Mouse (Mus musculus) forebrain, embryonic 10.5 days (tissue): Measurements from ENCODE around the gene Sez6l. TPM values are rescaled to one million over a fixed set of nuclear protein-coding genes. Genes with fewer than 3 reads are reported as not detected.
A peak's percentile ranks its signal among the peaks of the same experiment; 100 is the strongest.

Experiments
- DNase-seq: peaks from one replicate; pipeline ENCODE4 v3.0.0-alpha.2; 2017; ENCODE audit warnings: low spot score; ENCODE audit errors: extremely low spot score
- H3K27ac ChIP-seq: fragments of 300-500 bp; sonication (generic); 2 replicates; pipeline ENCODE4 v1.5.1; 2016; ENCODE audit warnings: mild to moderate bottlenecking
- H3K27me3 ChIP-seq: fragments of 300-500 bp; sonication (generic); 2 replicates; pipeline ENCODE4 v1.6.1; 2016; ENCODE audit warnings: mild to moderate bottlenecking; ENCODE audit not compliant: poor library complexity, severe bottlenecking
- H3K36me3 ChIP-seq: fragments of 300-500 bp; sonication (generic); replicated peaks from 2 replicates; pipeline ENCODE4 v1.6.1; 2016; ENCODE audit warnings: mild to moderate bottlenecking, moderate library complexity
- H3K4me1 ChIP-seq: fragments of 300-500 bp; sonication (generic); 2 replicates; pipeline ENCODE4 v1.6.1; 2016
- H3K4me3 ChIP-seq: fragments of 300-500 bp; sonication (generic); 2 replicates; pipeline ENCODE4 v1.5.1; 2016; ENCODE audit warnings: mild to moderate bottlenecking, moderate library complexity
- H3K9me3 ChIP-seq: fragments of 300-500 bp; sonication (generic); 2 replicates; pipeline ENCODE4 v1.6.1; 2016; ENCODE audit warnings: mild to moderate bottlenecking, moderate library complexity
- WGBS: fragments of 180-500 bp; shearing (Covaris S2); methylation state at CpG from one replicate; pipeline ENCODE4 v1.1.7; 2016; 5-methylcytosine and 5-hydroxymethylcytosine counted together
- polyA plus RNA-seq: library from polyadenylated mRNA; unstranded; fragments of >200 nt; fragmentation: Nextera tagmentation; extraction: Ambion mirVana; gene quantifications from 2 replicates; pipeline ENCODE4 v1.2.1, GENCODE M21; 2016

The Sez6l gene
- 0.65 and 1.4 TPM in 2 replicates for polyA plus RNA-seq

DNA sequence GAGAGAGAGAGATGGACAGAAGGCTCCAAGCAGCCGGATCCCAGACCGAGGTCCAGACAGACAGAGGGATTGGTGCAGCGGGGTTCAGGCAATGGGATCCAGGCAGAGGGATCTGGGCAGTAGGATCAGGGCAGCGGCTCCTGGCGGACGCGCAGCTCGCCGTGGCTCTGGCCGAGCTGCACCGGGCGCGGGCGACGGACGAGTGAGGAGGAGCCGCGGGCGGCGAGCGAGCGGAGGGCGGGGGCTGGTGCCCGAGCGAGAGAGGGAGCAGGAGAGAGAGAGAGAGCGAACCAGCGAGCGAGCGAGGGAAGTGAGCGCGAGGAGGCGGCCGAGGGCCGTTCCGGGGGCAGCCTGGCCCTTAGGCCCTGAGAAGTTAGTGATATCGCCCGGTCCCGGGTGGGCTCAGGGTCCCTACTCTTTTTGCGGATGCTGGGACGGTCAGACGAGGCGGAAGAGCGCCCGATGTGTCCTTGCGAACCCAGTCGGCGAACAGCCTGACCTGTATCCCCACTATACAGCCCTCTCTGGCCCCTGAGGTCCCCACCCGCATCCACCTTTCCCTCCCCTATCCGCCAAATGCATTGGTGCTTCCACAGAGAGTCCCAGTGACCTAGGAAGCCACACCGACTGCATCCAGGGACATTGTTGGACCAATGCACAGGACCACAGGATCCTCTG lies at the start of gene Sez6l:
Gene Sez6l (minus strand): TSS at position 193 of the 678 bp plus-strand sequence.
- no peaks in the 10 kb centered on the region for H3K36me3 ChIP-seq
- H3K4me3 ChIP-seq = peak within 1 kb of the TSS; percentile 57
- peaks cover 100% of the 10 kb centered on the region for H3K27me3 ChIP-seq
- 0% methylated on average over 45 of the region's 50 CpGs for WGBS
- peak within 1 kb of the TSS; percentile 75 for H3K27ac ChIP-seq
- DNase-seq = peak; percentile 63
- peaks cover 50% of the 10 kb centered on the region for H3K4me1 ChIP-seq
- H3K9me3 ChIP-seq = no peaks in the 10 kb centered on the region

- Histone ChIP-seq H3K4me3 (peak overlapping the region; percentile 32; the same call in 1 of the 2 replicates), H3K27ac (peak overlapping the region; percentile 65), H3K4me1 (peaks cover 64% of the 10 kb centered on the region), H3K9me3 (no peaks in the 10 kb centered on the region), H3K27me3 (peaks cover 78% of the 10 kb centered on the region), H3K36me3 (no peaks in the 10 kb centered on the region)
- 44% methylated on average over 31 of the region's 31 CpGs for WGBS
- DNase-seq = no peak
Observed at GRCm38 (mm10) chr5:112625555-112626160, 48.7 kb upstream of the Sez6l start.

GRCm38 (mm10) chr5:112622946-112623345 lies 46.0 kb upstream of the Sez6l start:
- DNase-seq = no peak
- Histone ChIP-seq H3K27ac (peak overlapping the region; percentile 51; the same call in 1 of the 2 replicates), H3K9me3 (0 out of 2 replicates have a peak, but pooled peaks cover 4% of the 10 kb centered on the region), H3K4me1 (peaks cover 52% of the 10 kb centered on the region), H3K27me3 (peaks cover 94% of the 10 kb centered on the region), H3K36me3 (no peaks in the 10 kb centered on the region), H3K4me3 (no peak overlapping the region)
- WGBS = 29% methylated on average over 2 of the region's 2 CpGs

DNA sequence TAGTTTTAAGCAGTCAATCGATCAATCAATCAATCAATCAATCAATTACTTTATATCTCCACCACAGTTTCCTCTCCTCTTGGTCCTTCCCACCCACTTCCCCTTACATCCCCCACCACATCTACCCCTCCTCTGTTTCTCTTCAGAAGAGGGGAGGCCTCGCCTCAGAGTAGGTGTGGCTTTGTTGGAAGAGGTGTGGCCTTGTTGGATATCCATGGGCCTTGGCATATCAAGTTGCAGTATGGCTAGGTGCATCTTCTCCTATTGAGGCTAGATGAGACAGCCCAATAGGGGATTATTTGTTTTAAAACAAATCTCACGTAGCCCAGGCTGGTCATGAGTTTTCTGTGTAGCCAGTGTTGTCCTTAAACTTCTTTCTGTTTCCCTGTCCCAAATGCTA lies 43.3 kb upstream of the Sez6l start:
- Histone ChIP-seq H3K4me3 (no peak overlapping the region), H3K36me3 (no peaks in the 10 kb centered on the region), H3K9me3 (0 out of 2 replicates have a peak, but pooled peaks cover 4% of the 10 kb centered on the region), H3K27me3 (peaks cover 93% of the 10 kb centered on the region), H3K27ac (no peak overlapping the region), H3K4me1 (peaks cover 42% of the 10 kb centered on the region)
- no peak for DNase-seq
- 64% methylated on average over 3 of the region's 3 CpGs for WGBS

DNA sequence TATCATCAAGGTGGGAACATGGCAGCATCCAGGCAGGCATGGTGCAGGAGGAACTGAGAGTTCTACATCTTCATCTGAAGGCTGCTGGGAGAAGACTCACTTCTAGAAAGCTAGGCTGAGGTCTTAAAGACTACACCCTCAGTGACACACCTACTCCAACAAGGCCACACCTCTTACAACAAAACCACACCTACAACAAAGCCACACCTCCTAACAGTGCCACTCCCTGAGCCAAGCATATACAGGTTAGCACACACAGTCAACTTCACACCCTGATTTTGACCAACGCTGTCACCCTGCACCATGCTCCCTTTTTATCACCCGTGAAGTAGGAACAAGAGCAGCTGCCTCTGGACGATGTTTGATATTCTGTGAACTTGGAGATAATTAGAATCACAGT lies 42.4 kb upstream of the Sez6l start:
- H3K27ac ChIP-seq = no peak overlapping the region
- no peak for DNase-seq
- no peaks in the 10 kb centered on the region for H3K36me3 ChIP-seq
- 95% methylated on average over 3 of the region's 3 CpGs for WGBS
- peaks cover 93% of the 10 kb centered on the region for H3K27me3 ChIP-seq
- peaks cover 40% of the 10 kb centered on the region for H3K4me1 ChIP-seq
- 0 out of 2 replicates have a peak, but pooled peaks cover 4% of the 10 kb centered on the region for H3K9me3 ChIP-seq
- H3K4me3 ChIP-seq = no peak overlapping the region

- no peak for DNase-seq
- H3K27ac ChIP-seq = no peak overlapping the region
- H3K9me3 ChIP-seq = 0 out of 2 replicates have a peak, but pooled peaks cover 4% of the 10 kb centered on the region
- H3K4me3 ChIP-seq = no peak overlapping the region
- 86% methylated on average over 16 of the region's 16 CpGs for WGBS
- peaks cover 89% of the 10 kb centered on the region for H3K27me3 ChIP-seq
- H3K4me1 ChIP-seq = peaks cover 26% of the 10 kb centered on the region
- H3K36me3 ChIP-seq = no peaks in the 10 kb centered on the region
Observed at GRCm38 (mm10) chr5:112617602-112618247, 40.7 kb upstream of the Sez6l start.

DNA sequence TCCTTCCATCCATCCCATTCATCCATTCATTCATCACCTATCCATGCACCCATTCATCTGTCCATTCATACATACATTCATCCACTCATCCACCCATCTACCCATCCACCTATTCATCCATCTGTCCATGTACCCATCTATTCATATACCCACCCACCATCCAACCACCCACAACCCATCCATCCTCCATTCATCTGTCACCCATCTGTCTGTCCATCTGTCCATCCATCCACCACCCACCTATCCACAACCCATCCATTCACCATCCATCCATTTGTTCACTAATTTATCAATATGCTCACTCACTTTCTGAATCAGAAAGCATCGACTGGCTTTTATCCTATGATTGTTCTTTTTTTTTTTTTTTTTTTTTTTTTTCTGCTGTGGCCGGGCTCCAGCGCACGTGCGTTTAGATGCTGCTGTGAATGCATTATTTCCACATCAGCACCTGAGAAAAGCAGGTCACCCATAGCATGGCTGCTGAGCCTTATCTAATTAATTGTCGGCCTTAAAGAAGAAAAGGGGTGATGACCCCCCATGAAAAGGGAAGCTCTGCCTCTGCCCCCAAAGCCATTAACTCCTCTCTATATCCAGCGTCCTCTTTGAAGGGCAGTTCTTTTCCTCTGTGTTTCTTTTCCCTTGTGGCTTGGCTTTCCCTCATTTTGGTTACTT lies 39.1 kb upstream of the Sez6l start:
- 0 out of 2 replicates have a peak, but pooled peaks cover 4% of the 10 kb centered on the region for H3K9me3 ChIP-seq
- no peaks in the 10 kb centered on the region for H3K36me3 ChIP-seq
- H3K4me1 ChIP-seq = peaks cover 18% of the 10 kb centered on the region
- 39% methylated on average over 7 of the region's 7 CpGs for WGBS
- no peak overlapping the region for H3K4me3 ChIP-seq
- H3K27me3 ChIP-seq = peaks cover 83% of the 10 kb centered on the region
- no peak overlapping the region for H3K27ac ChIP-seq
- no peak for DNase-seq

DNA sequence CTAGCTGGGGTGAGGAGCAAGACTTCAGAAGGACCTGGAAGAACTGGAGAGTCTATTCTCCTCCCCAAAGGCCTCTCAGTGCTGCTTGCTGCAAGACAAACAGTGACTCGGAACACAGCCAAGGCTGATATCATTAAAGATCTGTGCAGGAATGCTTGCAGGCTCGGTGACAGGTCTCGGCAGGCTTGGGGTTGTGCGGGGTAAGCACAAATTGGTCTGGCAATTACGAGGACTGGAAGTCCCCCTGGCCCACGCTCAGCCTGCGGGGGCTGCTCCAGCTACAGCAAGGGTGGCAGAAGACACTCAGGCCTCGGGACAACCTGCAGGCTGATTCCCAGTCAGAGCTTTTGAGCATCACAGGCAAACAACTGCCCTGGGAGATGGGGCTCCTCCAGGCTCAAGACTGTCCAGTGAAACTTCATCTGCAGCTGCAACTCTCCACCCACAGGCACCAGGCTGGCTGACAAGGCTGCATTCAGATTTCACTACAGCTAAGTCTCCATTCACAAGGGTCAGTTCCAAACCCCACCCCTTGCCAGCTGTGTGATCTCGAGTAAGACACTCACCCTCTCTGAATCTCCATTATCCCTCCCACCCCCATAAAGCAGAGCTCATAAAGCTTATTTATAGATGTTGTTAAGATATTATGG lies 31.0 kb upstream of the Sez6l start:
- peaks cover 30% of the 10 kb centered on the region for H3K4me1 ChIP-seq
- no peak overlapping the region for H3K4me3 ChIP-seq
- H3K27ac ChIP-seq = no peak overlapping the region
- H3K9me3 ChIP-seq = no peaks in the 10 kb centered on the region
- no peaks in the 10 kb centered on the region for H3K36me3 ChIP-seq
- no peak for DNase-seq
- H3K27me3 ChIP-seq = peaks cover 13% of the 10 kb centered on the region
- WGBS = 67% methylated on average over 9 of the region's 9 CpGs

DNA sequence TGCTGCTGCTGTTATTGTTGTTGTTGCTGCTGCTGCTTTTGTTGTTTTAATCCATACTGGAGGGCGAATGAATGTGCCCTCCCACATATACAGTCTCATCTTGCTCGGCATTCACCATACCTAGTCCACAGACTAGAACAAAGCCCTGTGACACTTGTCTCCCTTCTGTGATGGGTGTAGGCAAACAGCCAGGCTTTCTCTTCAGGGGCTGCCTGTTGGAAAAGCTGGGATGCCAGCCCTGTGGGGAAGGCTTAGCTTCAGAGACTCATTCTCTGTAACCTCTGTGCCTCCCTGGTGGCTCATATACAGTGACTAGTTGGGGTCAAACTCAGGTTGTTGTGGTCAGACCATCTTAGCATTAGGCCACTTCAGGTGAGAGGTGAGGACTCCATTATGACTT lies 30.1 kb upstream of the Sez6l start:
- H3K4me1 ChIP-seq = peaks cover 30% of the 10 kb centered on the region
- DNase-seq = no peak
- no peaks in the 10 kb centered on the region for H3K9me3 ChIP-seq
- H3K36me3 ChIP-seq = no peaks in the 10 kb centered on the region
- 85% methylated on average over 2 of the region's 2 CpGs for WGBS
- no peak overlapping the region for H3K4me3 ChIP-seq
- no peak overlapping the region for H3K27ac ChIP-seq
- 0 out of 2 replicates have a peak, but pooled peaks cover 8% of the 10 kb centered on the region for H3K27me3 ChIP-seq

- Histone ChIP-seq H3K4me1 (peaks cover 33% of the 10 kb centered on the region), H3K36me3 (no peaks in the 10 kb centered on the region), H3K27ac (no peak overlapping the region), H3K27me3 (no peaks in the 10 kb centered on the region), H3K9me3 (no peaks in the 10 kb centered on the region), H3K4me3 (no peak overlapping the region)
- DNase-seq = no peak
- 85% methylated on average over 14 of the region's 14 CpGs for WGBS
Observed at GRCm38 (mm10) chr5:112605371-112605770, 28.4 kb upstream of the Sez6l start.

GRCm38 (mm10) chr5:112604251-112604650 lies 27.3 kb upstream of the Sez6l start:
- Histone ChIP-seq H3K4me3 (no peak overlapping the region), H3K27me3 (no peaks in the 10 kb centered on the region), H3K27ac (peak overlapping the region; percentile 40), H3K9me3 (no peaks in the 10 kb centered on the region), H3K36me3 (no peaks in the 10 kb centered on the region), H3K4me1 (peaks cover 36% of the 10 kb centered on the region)
- WGBS = 84% methylated on average over 1 of the region's 1 CpGs
- no peak for DNase-seq

DNA sequence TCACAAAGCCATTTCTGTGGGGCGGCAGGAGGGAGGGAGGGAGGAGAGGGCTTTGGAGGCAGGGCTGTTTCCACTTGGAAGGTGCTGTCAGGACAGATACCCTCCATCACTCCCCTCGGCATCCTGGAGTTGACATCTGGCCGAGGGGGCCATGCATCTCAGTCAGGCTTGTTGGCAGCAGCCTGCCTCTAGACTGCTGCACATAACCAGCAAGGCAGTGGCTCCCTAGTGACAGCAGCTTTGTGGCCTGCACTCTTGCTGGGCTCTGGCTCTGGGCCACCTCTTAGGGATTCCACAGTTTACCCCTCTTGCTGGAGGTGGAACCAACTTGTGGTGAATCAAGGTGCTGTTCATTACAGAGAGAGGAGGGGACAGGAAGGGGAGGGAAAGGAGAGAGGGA lies 26.6 kb upstream of the Sez6l start:
- Histone ChIP-seq H3K4me1 (peaks cover 36% of the 10 kb centered on the region), H3K27me3 (no peaks in the 10 kb centered on the region), H3K36me3 (no peaks in the 10 kb centered on the region), H3K9me3 (no peaks in the 10 kb centered on the region), H3K4me3 (no peak overlapping the region), H3K27ac (peak overlapping the region; percentile 36; the same call in 1 of the 2 replicates)
- 58% methylated on average over 3 of the region's 3 CpGs for WGBS
- no peak for DNase-seq
